ENCODE assay signal across 10 mouse cellular contexts in the genomic region with DNA sequence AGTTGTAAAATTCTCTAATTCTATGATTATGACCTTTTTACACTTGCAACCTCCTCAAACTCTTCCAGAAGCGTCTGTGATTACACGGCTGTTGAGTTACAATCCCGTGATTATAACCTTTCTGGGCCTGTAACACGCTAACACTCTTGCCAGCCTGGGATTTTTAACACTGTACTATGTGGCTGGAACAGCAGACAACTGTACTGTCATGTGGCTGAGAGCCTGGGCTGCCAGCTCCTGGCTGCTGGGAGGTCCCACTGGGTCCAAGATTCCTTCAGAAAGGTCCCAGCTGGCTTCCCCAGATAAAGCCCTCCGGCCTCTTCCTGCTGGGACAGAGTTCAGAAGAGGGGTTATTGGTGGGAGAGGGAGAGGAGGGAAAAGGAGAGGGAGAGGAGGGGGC.
DNase-seq lines count a peak whose midpoint lies in the region; ATAC-seq lines count a peak whose summit lies in the region.
"Had no signal": no experiment of that assay in that cellular context is flagged by ENCODE, and none has a peak within 500 bp of the region (broad histone marks: within the 10 kb centered on the region; RNA-seq: fewer than 3 reads in every experiment).

No protein-coding gene starts in this region.

- peak overlapping the region; percentile 80; the same call in 1 of the 2 replicates for H3K27ac ChIP-seq in hindbrain, embryonic 10.5 days
- H3K27ac ChIP-seq in hindbrain, embryonic 14.5 days, result no peak overlapping the region
- peak overlapping the region; percentile 24; the same call in 1 of the 2 replicates for H3K27ac ChIP-seq in neural tube, embryonic 14.5 days (ENCODE audit: low read depth, low read length)

- H3K36me3 ChIP-seq in hindbrain, embryonic 10.5 days, result peaks cover 35% of the 10 kb centered on the region
- H3K36me3 ChIP-seq in hindbrain, embryonic 14.5 days (replicated peaks; ENCODE audit: control insufficient read depth, insufficient read depth), result 0 out of 2 replicates have a peak, but pooled peaks cover 3% of the 10 kb centered on the region
- no peaks in the 10 kb centered on the region for H3K36me3 ChIP-seq in neural tube, embryonic 14.5 days (ENCODE audit: control insufficient read depth, insufficient read depth, low read length)

- 71% methylated on average over 5 of the region's 5 CpGs for WGBS in hindbrain, embryonic 10.5 days
- WGBS in hindbrain, embryonic 14.5 days, result 37% methylated on average over 5 of the region's 5 CpGs
- WGBS in neural tube, embryonic 14.5 days, result 49% methylated on average over 5 of the region's 5 CpGs

- H3K4me1 ChIP-seq in hindbrain, embryonic 10.5 days (replicated peaks), result peaks cover 88% of the 10 kb centered on the region
- H3K4me1 ChIP-seq in hindbrain, embryonic 14.5 days (replicated peaks; ENCODE audit: control insufficient read depth, insufficient read depth, low read length), result peaks cover 48% of the 10 kb centered on the region
- peaks cover 28% of the 10 kb centered on the region for H3K4me1 ChIP-seq in neural tube, embryonic 14.5 days (ENCODE audit: control insufficient read depth, insufficient read depth, low read length)

- H3K4me3 ChIP-seq in hindbrain, embryonic 10.5 days, result no peak overlapping the region
- no peak overlapping the region for H3K4me3 ChIP-seq in hindbrain, embryonic 14.5 days (replicated peaks; ENCODE audit: low read length)
- no peak overlapping the region for H3K4me3 ChIP-seq in neural tube, embryonic 14.5 days (ENCODE audit: low read depth, low read length)

- H3K27me3 ChIP-seq in hindbrain, embryonic 10.5 days (ENCODE audit: insufficient read depth, poor library complexity, severe bottlenecking), result no peaks in the 10 kb centered on the region
- no peaks in the 10 kb centered on the region for H3K27me3 ChIP-seq in hindbrain, embryonic 14.5 days (ENCODE audit: control insufficient read depth, insufficient read depth, low read length)
- no peaks in the 10 kb centered on the region for H3K27me3 ChIP-seq in neural tube, embryonic 14.5 days (ENCODE audit: control insufficient read depth, insufficient read depth, low read length)

- H3K4me2 ChIP-seq in hindbrain, embryonic 14.5 days (replicated peaks), result no peak overlapping the region
- no peak overlapping the region for H3K4me2 ChIP-seq in neural tube, embryonic 14.5 days (ENCODE audit: low read depth, low read length)

- H3K9ac ChIP-seq in hindbrain, embryonic 14.5 days, result no peak overlapping the region
- no peak overlapping the region for H3K9ac ChIP-seq in neural tube, embryonic 14.5 days (replicated peaks; ENCODE audit: low read depth, low read length)

- no peaks in the 10 kb centered on the region for H3K9me3 ChIP-seq in hindbrain, embryonic 10.5 days
- H3K9me3 ChIP-seq in hindbrain, embryonic 14.5 days (ENCODE audit: control insufficient read depth, low read length), result no peaks in the 10 kb centered on the region
- H3K9me3 ChIP-seq in neural tube, embryonic 14.5 days (ENCODE audit: control insufficient read depth, low read length), result no peaks in the 10 kb centered on the region

- DNase-seq in hindbrain, embryonic 10.5 days (ENCODE audit: low spot score), result no peak
- no peak for DNase-seq in hindbrain, embryonic 14.5 days (ENCODE audit: low spot score)
- no peak for DNase-seq in neural tube, embryonic 10.5 days (ENCODE audit: extremely low spot score, low spot score)
- DNase-seq in heart, postnatal 4 days, result peak; percentile 51
- DNase-seq in layer of hippocampus, postnatal 25 days (ENCODE audit: extremely low spot score in 1 of 2, low spot score in 1 of 2), result no peak
- DNase-seq: adrenal gland, postnatal 36 days; cerebellum, postnatal 36 days had no signal

- no peak for ATAC-seq in hindbrain, embryonic 14.5 days (ENCODE audit: low FRiP score)
- no peak for ATAC-seq in neural tube, embryonic 14.5 days (ENCODE audit: low read depth)
- no peak for ATAC-seq in CD4-positive, CD25-positive, alpha-beta regulatory T cell, adult 4 months
- ATAC-seq in megakaryocyte-erythroid progenitor cell, adult 5-6 weeks (replicated peaks; ENCODE audit: low FRiP score, low TSS enrichment, poor library complexity, severe bottlenecking), result no peak
